Mouse (Mus musculus) kidney, postnatal 4 days (tissue): ENCODE results near the gene Cgnl1.

Experiments used
- DNase-seq, 2 experiments: peaks; one replicate each; pipeline ENCODE4 v3.0.0; 2021; ENCODE audit warnings: mixed read lengths in 2 of 2

The Cgnl1 gene

GRCm38 (mm10) chr9:71766306-71766705, 5.1 kb downstream of the Cgnl1 start:
- no peak for DNase-seq

- DNase-seq = no peak
Measured at GRCm38 (mm10) chr9:71764551-71764950, 6.9 kb downstream of the Cgnl1 start.

GRCm38 (mm10) chr9:71763273-71763672, 8.1 kb downstream of the Cgnl1 start:
- DNase-seq = no peak

GRCm38 (mm10) chr9:71761663-71762062, 9.7 kb downstream of the Cgnl1 start:
- no peak for DNase-seq

GRCm38 (mm10) chr9:71760518-71761141, 10.8 kb downstream of the Cgnl1 start:
- DNase-seq = no peak

GRCm38 (mm10) chr9:71759893-71760292, 11.5 kb downstream of the Cgnl1 start:
- DNase-seq = peak in 1 of 2 experiments; percentile 47

- DNase-seq = no peak
Measured at GRCm38 (mm10) chr9:71757386-71757785, 14.0 kb downstream of the Cgnl1 start.

GRCm38 (mm10) chr9:71756916-71757315, 14.5 kb downstream of the Cgnl1 start:
- peak; percentile 49 to 65 for DNase-seq

GRCm38 (mm10) chr9:71753981-71754380, 17.4 kb downstream of the Cgnl1 start:
- DNase-seq = no peak

GRCm38 (mm10) chr9:71753529-71753928, 17.9 kb downstream of the Cgnl1 start:
- DNase-seq = no peak

GRCm38 (mm10) chr9:71753117-71753516, 18.3 kb downstream of the Cgnl1 start:
- peak in 1 of 2 experiments; percentile 45 for DNase-seq

GRCm38 (mm10) chr9:71750015-71750672, 21.3 kb downstream of the Cgnl1 start:
- DNase-seq = peak; percentile 50 to 66

- no peak for DNase-seq
Measured at GRCm38 (mm10) chr9:71746405-71746804, 25.0 kb downstream of the Cgnl1 start.

- DNase-seq = no peak
Measured at GRCm38 (mm10) chr9:71738081-71738930, 33.1 kb downstream of the Cgnl1 start.

GRCm38 (mm10) chr9:71737257-71738023, 34.0 kb downstream of the Cgnl1 start:
- DNase-seq = no peak

GRCm38 (mm10) chr9:71735886-71736285, 35.5 kb downstream of the Cgnl1 start:
- no peak for DNase-seq

- no peak for DNase-seq
Measured at GRCm38 (mm10) chr9:71733559-71733958, 37.8 kb downstream of the Cgnl1 start.

- DNase-seq = no peak
Measured at GRCm38 (mm10) chr9:71728822-71729311, 42.5 kb downstream of the Cgnl1 start.

GRCm38 (mm10) chr9:71727233-71727632, 44.2 kb downstream of the Cgnl1 start:
- DNase-seq = no peak

GRCm38 (mm10) chr9:71726121-71726520, 45.3 kb downstream of the Cgnl1 start:
- DNase-seq = no peak

GRCm38 (mm10) chr9:71722366-71722765, 49.0 kb downstream of the Cgnl1 start:
- no peak for DNase-seq

- DNase-seq = no peak
Measured at GRCm38 (mm10) chr9:71716995-71717394, 54.4 kb downstream of the Cgnl1 start.

GRCm38 (mm10) chr9:71710776-71711175, 60.6 kb downstream of the Cgnl1 start:
- DNase-seq = no peak
